Mouse (Mus musculus) Patski (cell line): ENCODE measurements at regions not wholly inside any gene's neighbourhood (a gene's known extent, or its start where the extent isn't known, plus 50 kb on each side); places are given as distances from the start of the nearest gene placed in this dataset.

Experiments
- ATAC-seq: fragments of 100-300 bp; one replicate; pipeline ENCODE4 v1.8.0; 2021
- CTCF ChIA-PET: fragments of 350-600 bp; sonication (Branson Sonifier 250); formaldehyde crosslinking; loops from one replicate; lab custom pipeline; 2022; ENCODE audit warnings: inconsistent platforms; lab: Charles Lee
- POLR2A ChIA-PET: fragments of 350-600 bp; sonication (Branson Sonifier 250); formaldehyde crosslinking; loops from one replicate; lab custom pipeline; 2022; ENCODE audit warnings: antibody characterized with exemption, inconsistent platforms; lab: Charles Lee
- DNase-seq: peaks from one replicate; pipeline ENCODE4 v3.0.0-alpha.2; 2011; ENCODE audit warnings: low read depth, low spot score
- H3K27me3 ChIP-seq: fragments of 371-371 bp; one replicate; pipeline ENCODE4 v1.5.1; 2021
- CTCF ChIP-seq: fragments of 100-300 bp; IDR thresholded peaks from one replicate; pipeline ENCODE4 v1.5.1; 2021
- in situ Hi-C: fragments of 300-500 bp; cut with MboI; formaldehyde crosslinking; loops from 3 replicates; pipeline ENCODE4 v1.11.1; 2018; ENCODE audit warnings: low pct_unique_long_range_greater_than_20kb, mixed read lengths

GRCm38 (mm10) chr6:49633470-49634095, 188.9 kb upstream of the Npy start:
- no peaks in the 10 kb centered on the region for H3K27me3 ChIP-seq
- POLR2A ChIA-PET, result no interaction called here
- CTCF ChIA-PET, result interaction anchor here (1.4 kb wide), 1 partner anchor 9 kb away, joined by 3 read pairs; no protein-coding TSS in a partner anchor
- DNase-seq, result no peak
- in situ Hi-C loops, result no loop called here
- no peak for ATAC-seq
- TF ChIP-seq CTCF, result no peak

GRCm38 (mm10) chr6:49637654-49638053, 184.9 kb upstream of the Npy start:
- no peaks in the 10 kb centered on the region for H3K27me3 ChIP-seq
- in situ Hi-C loops, result no loop called here
- no peak for TF ChIP-seq CTCF
- POLR2A ChIA-PET, result no interaction called here
- ATAC-seq (peak; percentile 73), DNase-seq (peak; percentile 94)
- CTCF ChIA-PET, result interaction anchor here (1.0 kb wide), 1 partner anchor 99 kb away, joined by 3 read pairs; no protein-coding TSS in a partner anchor

DNA sequence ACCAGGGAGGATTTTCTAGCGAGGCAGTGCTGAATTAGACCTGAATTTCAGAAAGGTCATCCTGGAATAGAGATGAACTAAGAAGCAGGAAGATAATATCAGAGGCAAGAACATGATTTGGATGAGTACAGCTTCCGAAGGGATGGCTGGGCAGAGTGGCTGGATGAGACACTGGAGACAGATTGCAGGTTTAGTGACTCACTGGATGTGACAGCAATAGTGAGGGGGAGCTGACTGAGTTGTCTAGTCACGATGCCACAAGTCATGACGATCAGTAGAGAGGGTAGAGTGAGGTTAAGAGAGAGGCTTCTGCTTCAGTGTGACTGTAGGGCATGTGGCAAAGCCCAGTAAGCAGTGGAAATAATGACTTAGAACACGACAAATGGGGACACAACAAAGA, 181.3 kb upstream of the Npy start:
- no peaks in the 10 kb centered on the region for H3K27me3 ChIP-seq
- DNase-seq (no peak), ATAC-seq (no peak)
- POLR2A ChIA-PET, result interaction anchor here (1.2 kb wide), 1 partner anchor 15 kb away, joined by 3 read pairs; no protein-coding TSS in a partner anchor
- TF ChIP-seq CTCF, result no peak
- CTCF ChIA-PET, result no interaction called here
- in situ Hi-C loops, result no loop called here

GRCm38 (mm10) chr6:49654541-49655130, 167.9 kb upstream of the Npy start:
- DNase-seq, result no peak

GRCm38 (mm10) chr6:49655241-49655640, 167.3 kb upstream of the Npy start:
- in situ Hi-C loops, result loop anchor here (5.0 kb wide), 1 partner anchor 267 kb away; no protein-coding TSS in a partner anchor
- POLR2A ChIA-PET, result no interaction called here
- TF ChIP-seq CTCF, result no peak
- peak; percentile 46 for DNase-seq
- no peak for ATAC-seq
- CTCF ChIA-PET, result interaction anchor here (1.3 kb wide), 1 partner anchor 62 kb away, joined by 3 read pairs; no protein-coding TSS in a partner anchor
- H3K27me3 ChIP-seq, result no peaks in the 10 kb centered on the region

More at GRCm38 (mm10) chr6:49654541-49655130, 167.9 kb upstream of the Npy start:
- POLR2A ChIA-PET, result no interaction called here
- CTCF ChIA-PET, result interaction anchor here (1.3 kb wide), 1 partner anchor 62 kb away, joined by 3 read pairs; no protein-coding TSS in a partner anchor
- ATAC-seq, result no peak
- no peak for TF ChIP-seq CTCF
- no peaks in the 10 kb centered on the region for H3K27me3 ChIP-seq
- in situ Hi-C loops, result loop anchor here (5.0 kb wide), 1 partner anchor 268 kb away; no protein-coding TSS in a partner anchor

- CTCF ChIA-PET, result no interaction called here
- POLR2A ChIA-PET, result interaction anchor here (1.0 kb wide), 1 partner anchor 15 kb away, joined by 3 read pairs; no protein-coding TSS in a partner anchor
- peak; percentile 87 for ATAC-seq
- in situ Hi-C loops, result loop anchor here (5.0 kb wide), 1 partner anchor 266 kb away; no protein-coding TSS in a partner anchor
- no peaks in the 10 kb centered on the region for H3K27me3 ChIP-seq
- TF ChIP-seq CTCF, result peak; percentile 55
- peak; percentile 71 for DNase-seq
These were observed 165.9 kb upstream of the Npy start for GRCm38 (mm10) chr6:49656359-49657280.

GRCm38 (mm10) chr6:49657988-49658387, 164.5 kb upstream of the Npy start:
- TF ChIP-seq CTCF, result no peak
- ATAC-seq, result no peak
- ChIA-PET CTCF (no interaction called here), POLR2A (no interaction called here)
- no peaks in the 10 kb centered on the region for H3K27me3 ChIP-seq
- in situ Hi-C loops, result loop anchor here (5.0 kb wide), 1 partner anchor 264 kb away; no protein-coding TSS in a partner anchor
- no peak for DNase-seq

DNA sequence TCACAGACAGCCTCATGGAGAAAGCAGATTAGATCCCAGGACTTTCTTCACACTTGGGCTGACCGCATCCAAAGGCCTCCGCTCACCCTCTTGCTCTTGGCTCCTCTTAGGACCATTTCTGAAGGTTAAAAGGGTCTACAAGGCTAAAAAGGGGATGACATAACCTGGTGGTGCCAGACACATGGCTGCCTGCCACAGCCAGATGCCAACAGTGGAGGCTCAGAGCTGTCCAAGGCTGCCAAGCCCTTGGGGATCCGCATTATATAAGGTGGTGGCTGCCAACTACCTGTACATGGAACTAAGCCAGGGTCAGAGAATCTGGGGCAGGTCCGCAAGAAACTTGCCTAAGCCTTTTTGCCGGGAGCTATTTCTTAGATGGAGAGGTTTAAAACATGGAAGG, 151.5 kb upstream of the Npy start:
- ATAC-seq (no peak), DNase-seq (no peak)
- no peak for TF ChIP-seq CTCF
- ChIA-PET CTCF (interaction anchor here (1.5 kb wide), 1 partner anchor 9 kb away, joined by 4 read pairs; no protein-coding TSS in a partner anchor), POLR2A (no interaction called here)
- in situ Hi-C loops, result no loop called here
- H3K27me3 ChIP-seq, result no peaks in the 10 kb centered on the region

DNA sequence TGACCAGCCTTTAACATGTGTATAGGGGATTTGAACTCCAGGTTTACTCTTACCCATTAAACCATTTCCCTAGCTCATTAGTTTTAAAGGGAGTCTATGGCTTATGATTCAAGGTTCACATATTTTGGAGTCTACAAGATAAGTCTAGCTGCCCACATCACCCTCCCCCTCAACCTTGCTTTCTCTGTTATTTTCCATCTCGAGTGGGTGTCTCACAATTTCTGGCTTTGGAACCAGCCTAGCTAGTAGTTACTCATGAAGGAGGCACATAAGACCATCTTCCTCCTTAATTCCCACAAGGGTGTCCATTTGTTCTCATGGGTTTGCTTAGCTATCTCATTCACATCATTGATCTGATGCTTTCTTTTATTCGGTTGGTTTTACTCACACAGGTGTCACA, 150.6 kb upstream of the Npy start:
- no peak for TF ChIP-seq CTCF
- no peaks in the 10 kb centered on the region for H3K27me3 ChIP-seq
- CTCF ChIA-PET, result interaction anchor here (1.2 to 1.5 kb wide), 2 partner anchors 8 to 11 kb away, joined by 4 read pairs; no protein-coding TSS in a partner anchor
- ATAC-seq (no peak), DNase-seq (no peak)
- in situ Hi-C loops, result no loop called here
- POLR2A ChIA-PET, result interaction anchor here (0.7 kb wide), 1 partner anchor 13 kb away, joined by 3 read pairs; no protein-coding TSS in a partner anchor

GRCm38 (mm10) chr6:49686776-49687175, 135.7 kb upstream of the Npy start:
- in situ Hi-C loops, result no loop called here
- DNase-seq (no peak), ATAC-seq (no peak)
- H3K27me3 ChIP-seq, result no peaks in the 10 kb centered on the region
- CTCF ChIA-PET, result no interaction called here
- POLR2A ChIA-PET, result interaction anchor here (1.1 kb wide), 1 partner anchor 13 kb away, joined by 3 read pairs; no protein-coding TSS in a partner anchor
- no peak for TF ChIP-seq CTCF
